Mouse (Mus musculus): ENCODE results near the gene Aven. TPM values are rescaled to one million over a fixed set of nuclear protein-coding genes. Genes with fewer than 3 reads are reported as not detected.
A peak's percentile ranks its signal among the peaks of the same experiment; 100 is the strongest.
"Not testable (repeated sequence)": the region's sequence is repeated elsewhere in the genome, so short reads cannot be mapped to it uniquely, and the experiment has no call there.

The Aven gene
- 3.2 and 4.5 TPM in 2 replicates for polyA plus RNA-seq (2014; fragmentation: Nextera tagmentation; extraction: Ambion mirVana)

- no peaks in the 10 kb centered on the region for H3K36me3 ChIP-seq (ENCODE audit: control insufficient read depth, insufficient read depth, low read length)
- H3K27ac ChIP-seq (replicated peaks; ENCODE audit: low read depth, low read length), result peak within 1 kb of the TSS; percentile 96
- DNase-seq, result peak; percentile 92
- H3K9ac ChIP-seq (replicated peaks; ENCODE audit: low read length), result peak within 1 kb of the TSS; percentile 99
- peak within 1 kb of the TSS; percentile 58 for H3K4me2 ChIP-seq (ENCODE audit: low read length)
- 0 out of 2 replicates have a peak, but pooled peaks cover 3% of the 10 kb centered on the region for H3K4me1 ChIP-seq (ENCODE audit: control insufficient read depth, insufficient read depth, low read length)
- H3K27me3 ChIP-seq (ENCODE audit: control insufficient read depth, insufficient read depth, low read length), result no peaks in the 10 kb centered on the region
- peak; percentile 96 for ATAC-seq (ENCODE audit: low FRiP score, low TSS enrichment)
- peak within 1 kb of the TSS; percentile 77 for H3K4me3 ChIP-seq (replicated peaks; ENCODE audit: low read depth, low read length)
- under 1% methylated on average over 75 of the region's 87 CpGs for WGBS
- no peaks in the 10 kb centered on the region for H3K9me3 ChIP-seq (ENCODE audit: control insufficient read depth, low read length)
These were observed at the start of gene Aven for GRCm38 (mm10) chr2:112492856-112493538. Aven (plus strand) TSS chr2:112492964.

- DNase-seq (no peak), ATAC-seq (ENCODE audit: low FRiP score, low TSS enrichment) (no peak)
- Histone ChIP-seq H3K27ac (replicated peaks; ENCODE audit: low read depth, low read length) (no peak overlapping the region), H3K36me3 (ENCODE audit: control insufficient read depth, insufficient read depth, low read length) (no peaks in the 10 kb centered on the region), H3K9ac (replicated peaks; ENCODE audit: low read length) (no peak overlapping the region), H3K4me2 (ENCODE audit: low read length) (no peak overlapping the region), H3K27me3 (ENCODE audit: control insufficient read depth, insufficient read depth, low read length) (no peaks in the 10 kb centered on the region), H3K9me3 (ENCODE audit: control insufficient read depth, low read length) (no peaks in the 10 kb centered on the region), H3K4me1 (ENCODE audit: control insufficient read depth, insufficient read depth, low read length) (no peaks in the 10 kb centered on the region), H3K4me3 (replicated peaks; ENCODE audit: low read depth, low read length) (no peak overlapping the region)
- WGBS, result 57% methylated on average over 2 of the region's 2 CpGs
These were observed 49.3 kb upstream of the Aven start for GRCm38 (mm10) chr2:112443491-112443890.

- H3K4me3 ChIP-seq (replicated peaks; ENCODE audit: low read depth, low read length), result no peak overlapping the region
- H3K4me2 ChIP-seq (ENCODE audit: low read length), result no peak overlapping the region
- no peak for ATAC-seq (ENCODE audit: low FRiP score, low TSS enrichment)
- no peaks in the 10 kb centered on the region for H3K27me3 ChIP-seq (ENCODE audit: control insufficient read depth, insufficient read depth, low read length)
- H3K27ac ChIP-seq (replicated peaks; ENCODE audit: low read depth, low read length), result no peak overlapping the region
- H3K9ac ChIP-seq (replicated peaks; ENCODE audit: low read length), result no peak overlapping the region
- no peaks in the 10 kb centered on the region for H3K9me3 ChIP-seq (ENCODE audit: control insufficient read depth, low read length)
- no peak for DNase-seq
- no peaks in the 10 kb centered on the region for H3K36me3 ChIP-seq (ENCODE audit: control insufficient read depth, insufficient read depth, low read length)
- no peaks in the 10 kb centered on the region for H3K4me1 ChIP-seq (ENCODE audit: control insufficient read depth, insufficient read depth, low read length)
These were observed 47.3 kb upstream of the Aven start for GRCm38 (mm10) chr2:112445511-112445910.

- not testable (repeated sequence) for H3K9me3 ChIP-seq (ENCODE audit: control insufficient read depth, low read length); H3K27me3 ChIP-seq (ENCODE audit: control insufficient read depth, insufficient read depth, low read length); H3K9ac ChIP-seq (replicated peaks; ENCODE audit: low read length); ATAC-seq (ENCODE audit: low FRiP score, low TSS enrichment); H3K4me1 ChIP-seq (ENCODE audit: control insufficient read depth, insufficient read depth, low read length); DNase-seq; H3K4me3 ChIP-seq (replicated peaks; ENCODE audit: low read depth, low read length); H3K36me3 ChIP-seq (ENCODE audit: control insufficient read depth, insufficient read depth, low read length); H3K27ac ChIP-seq (replicated peaks; ENCODE audit: low read depth, low read length); H3K4me2 ChIP-seq (ENCODE audit: low read length)
- WGBS, result 74% methylated on average over 4 of the region's 4 CpGs
These were observed 44.7 kb upstream of the Aven start for GRCm38 (mm10) chr2:112448046-112448445.

GRCm38 (mm10) chr2:112448510-112449059 is 44.2 kb upstream of the Aven start:
- H3K27ac ChIP-seq (replicated peaks; ENCODE audit: low read depth, low read length), result no peak overlapping the region
- H3K9ac ChIP-seq (replicated peaks; ENCODE audit: low read length), result no peak overlapping the region
- ATAC-seq (ENCODE audit: low FRiP score, low TSS enrichment) (no peak), DNase-seq (no peak)
- no peaks in the 10 kb centered on the region for H3K4me1 ChIP-seq (ENCODE audit: control insufficient read depth, insufficient read depth, low read length)
- no peak overlapping the region for H3K4me2 ChIP-seq (ENCODE audit: low read length)
- H3K4me3 ChIP-seq (replicated peaks; ENCODE audit: low read depth, low read length), result no peak overlapping the region
- H3K9me3 ChIP-seq (ENCODE audit: control insufficient read depth, low read length), result no peaks in the 10 kb centered on the region
- H3K36me3 ChIP-seq (ENCODE audit: control insufficient read depth, insufficient read depth, low read length), result no peaks in the 10 kb centered on the region
- H3K27me3 ChIP-seq (ENCODE audit: control insufficient read depth, insufficient read depth, low read length), result no peaks in the 10 kb centered on the region

GRCm38 (mm10) chr2:112449597-112450296 is 43.0 kb upstream of the Aven start:
- 33% methylated on average over 4 of the region's 4 CpGs for WGBS

GRCm38 (mm10) chr2:112452513-112452912 is 40.3 kb upstream of the Aven start:
- not testable (repeated sequence) for ATAC-seq (ENCODE audit: low FRiP score, low TSS enrichment); H3K4me1 ChIP-seq (ENCODE audit: control insufficient read depth, insufficient read depth, low read length); H3K4me2 ChIP-seq (ENCODE audit: low read length); H3K27ac ChIP-seq (replicated peaks; ENCODE audit: low read depth, low read length); H3K36me3 ChIP-seq (ENCODE audit: control insufficient read depth, insufficient read depth, low read length); H3K9ac ChIP-seq (replicated peaks; ENCODE audit: low read length); DNase-seq; H3K9me3 ChIP-seq (ENCODE audit: control insufficient read depth, low read length); H3K27me3 ChIP-seq (ENCODE audit: control insufficient read depth, insufficient read depth, low read length); H3K4me3 ChIP-seq (replicated peaks; ENCODE audit: low read depth, low read length)

More at GRCm38 (mm10) chr2:112449597-112450296, 43.0 kb upstream of the Aven start:
- Histone ChIP-seq H3K27me3 (ENCODE audit: control insufficient read depth, insufficient read depth, low read length) (no peaks in the 10 kb centered on the region), H3K4me3 (replicated peaks; ENCODE audit: low read depth, low read length) (no peak overlapping the region), H3K36me3 (ENCODE audit: control insufficient read depth, insufficient read depth, low read length) (no peaks in the 10 kb centered on the region), H3K9me3 (ENCODE audit: control insufficient read depth, low read length) (no peaks in the 10 kb centered on the region), H3K4me2 (ENCODE audit: low read length) (no peak overlapping the region), H3K9ac (replicated peaks; ENCODE audit: low read length) (no peak overlapping the region), H3K4me1 (ENCODE audit: control insufficient read depth, insufficient read depth, low read length) (no peaks in the 10 kb centered on the region), H3K27ac (replicated peaks; ENCODE audit: low read depth, low read length) (no peak overlapping the region)
- peak; percentile 37 for DNase-seq
- ATAC-seq (ENCODE audit: low FRiP score, low TSS enrichment), result no peak

- Histone ChIP-seq H3K4me3 (replicated peaks; ENCODE audit: low read depth, low read length) (peak overlapping the region; percentile 70), H3K36me3 (ENCODE audit: control insufficient read depth, insufficient read depth, low read length) (no peaks in the 10 kb centered on the region), H3K4me2 (ENCODE audit: low read length) (peak overlapping the region; percentile 59), H3K27me3 (ENCODE audit: control insufficient read depth, insufficient read depth, low read length) (no peaks in the 10 kb centered on the region), H3K27ac (replicated peaks; ENCODE audit: low read depth, low read length) (peak overlapping the region; percentile 56), H3K9ac (replicated peaks; ENCODE audit: low read length) (peak overlapping the region; percentile 73), H3K4me1 (ENCODE audit: control insufficient read depth, insufficient read depth, low read length) (peaks cover 9% of the 10 kb centered on the region; the same call in 1 of the 2 replicates), H3K9me3 (ENCODE audit: control insufficient read depth, low read length) (no peaks in the 10 kb centered on the region)
- ATAC-seq (ENCODE audit: low FRiP score, low TSS enrichment) (no peak; the same call in 1 of the 2 replicates), DNase-seq (no peak)
- 33% methylated on average over 17 of the region's 17 CpGs for WGBS
These were observed 38.5 kb upstream of the Aven start for GRCm38 (mm10) chr2:112454125-112454861.
